Mouse (Mus musculus) CH12.LX (cell line): Measurements from ENCODE around the gene Kcnma1.

ENCODE experiments used
- CTCF ChIP-seq, 2 experiments: IDR thresholded peaks in 1 of 2; conservative IDR thresholded peaks in 1 of 2; 2 replicates each; pipeline ENCODE4 v1.5.1; 2011 to 2012; ENCODE audit warnings: low read depth in 2 of 2, low read length in 2 of 2, improper control_type of control experiment in 1 of 2, inconsistent platforms in 1 of 2, mild to moderate bottlenecking in 1 of 2, moderate library complexity in 1 of 2
- GABPA ChIP-seq: IDR thresholded peaks from 2 replicates; pipeline ENCODE4 v1.6.1; 2012; ENCODE audit warnings: low read depth, low read length, improper control_type of control experiment, inconsistent platforms; ENCODE audit not compliant: insufficient replicate concordance
- JUND ChIP-seq: conservative IDR thresholded peaks from 2 replicates; pipeline ENCODE4 v1.6.1; 2011; ENCODE audit warnings: low read depth, low read length, improper control_type of control experiment
- NELFE ChIP-seq: IDR thresholded peaks from 2 replicates; pipeline ENCODE4 v1.6.1; 2011; ENCODE audit warnings: low read depth, low read length, improper control_type of control experiment
- TBP ChIP-seq: conservative IDR thresholded peaks from 2 replicates; pipeline ENCODE4 v1.6.1; 2011; ENCODE audit warnings: low read depth, low read length, improper control_type of control experiment
- USF1 ChIP-seq: IDR thresholded peaks from 2 replicates; pipeline ENCODE4 v1.6.1; 2014; ENCODE audit warnings: low read depth, mild to moderate bottlenecking, inconsistent platforms, low read length, improper control_type of control experiment

DNA sequence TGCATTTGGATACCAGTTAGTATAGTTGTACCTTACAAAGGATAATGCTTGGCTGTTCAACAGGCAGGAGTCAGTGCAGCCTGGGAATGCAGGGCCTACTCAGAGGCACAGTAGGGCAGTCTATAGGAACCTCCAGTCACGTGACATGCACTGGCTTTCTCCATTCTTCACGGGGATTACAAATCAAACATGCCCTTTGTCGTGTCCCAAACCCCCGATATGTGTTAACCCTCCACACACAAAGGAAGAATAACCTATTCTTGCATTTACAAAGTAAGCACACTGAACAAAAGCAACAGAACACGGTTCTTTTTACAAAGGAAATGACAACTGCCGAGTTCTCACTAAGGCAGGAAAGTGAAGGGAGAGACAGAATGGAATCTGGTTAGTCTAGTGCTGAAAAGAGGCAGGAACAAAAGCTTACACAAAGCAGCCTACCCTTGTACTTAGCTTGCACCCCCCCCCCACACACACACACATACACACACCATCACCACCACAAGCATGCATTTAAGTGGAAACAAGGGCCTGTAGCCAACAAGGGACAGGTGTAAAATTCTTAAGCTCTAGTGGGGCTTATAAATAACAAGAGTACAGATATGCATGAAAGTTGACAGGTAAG is 421.4 kb downstream of the Kcnma1 start:
- no peak for TF ChIP-seq JUND
- no peak for TF ChIP-seq CTCF (conservative IDR thresholded peaks at IDR 0.05 in 1 of 2, IDR thresholded peaks at IDR 0.05 in 1 of 2; ENCODE audit: low read depth in 2 of 2, low read length in 2 of 2)
- no peak for TF ChIP-seq TBP
- no peak for TF ChIP-seq GABPA
- TF ChIP-seq USF1, result no peak
- no peak for TF ChIP-seq NELFE
